Mouse (Mus musculus): ENCODE measurements around the gene Mef2a. TPM values are rescaled to one million over a fixed set of nuclear protein-coding genes. Genes with fewer than 3 reads are reported as not detected.

Gene Mef2a
- polyA plus RNA-seq, 1 experiment: 133 TPM

DNA sequence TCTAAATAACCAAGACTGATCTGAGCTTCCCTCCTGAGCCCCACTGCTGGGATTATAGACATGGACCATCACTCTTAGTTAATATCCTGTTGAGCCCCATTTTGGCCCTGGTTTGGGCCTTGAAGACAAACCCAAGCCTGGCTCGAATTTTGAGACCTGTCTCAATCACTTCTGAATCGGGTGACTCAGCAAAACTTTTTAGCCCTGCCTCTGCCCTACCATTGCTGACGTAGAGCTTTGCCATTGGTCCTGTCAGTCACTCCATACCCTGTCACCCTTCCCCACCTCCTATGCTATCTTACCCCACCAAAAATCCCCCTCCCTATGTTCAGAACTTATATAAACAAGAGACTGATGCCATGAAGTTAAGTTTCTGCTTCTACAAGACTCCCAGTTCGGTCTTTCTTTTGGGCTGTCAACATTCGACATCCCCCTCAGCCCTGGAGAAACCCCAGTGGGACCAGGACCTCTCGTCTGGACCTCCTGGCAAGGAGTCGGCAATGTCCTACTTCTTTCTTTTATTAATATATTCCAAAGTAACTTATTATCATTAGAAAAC is 30.5 kb downstream of the Mef2a start:
- no peak for TF ChIP-seq CTCF (IDR thresholded peaks at IDR 0.05; ENCODE audit: low read depth, low read length)
- TF ChIP-seq POLR2A (IDR thresholded peaks at IDR 0.05; ENCODE audit: borderline replicate concordance, low read depth, low read length): no peak

DNA sequence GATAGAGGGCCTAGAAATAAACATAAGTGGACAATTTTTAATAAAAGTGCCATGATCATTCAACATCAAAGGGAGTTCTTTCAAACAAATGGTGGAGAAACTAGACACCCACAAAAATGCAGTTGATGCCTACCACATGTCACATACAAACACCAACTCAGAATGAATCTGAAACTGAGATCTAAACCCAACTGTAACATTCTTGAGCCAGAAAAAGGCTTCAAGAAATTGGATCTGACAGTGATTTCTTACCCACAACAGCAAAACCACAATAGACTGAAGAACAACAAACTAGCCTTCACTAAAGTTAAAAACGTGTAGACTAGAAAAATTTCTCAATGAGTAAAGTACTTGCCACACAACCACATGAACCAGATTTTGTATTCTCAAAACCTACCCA is 52.3 kb downstream of the Mef2a start:
- no peak for TF ChIP-seq CTCF (IDR thresholded peaks at IDR 0.05; ENCODE audit: low read depth, low read length)
- TF ChIP-seq POLR2A (IDR thresholded peaks at IDR 0.05; ENCODE audit: borderline replicate concordance, low read depth, low read length): no peak
- Histone ChIP-seq H3K4me3 (ENCODE audit: insufficient read depth, low read length) (no peak overlapping the region), H3K27ac (ENCODE audit: insufficient read depth, low read depth, low read length) (no peak overlapping the region), H3K4me1 (ENCODE audit: control insufficient read depth, insufficient read depth, low read length) (peaks cover 8% of the 10 kb centered on the region)

More for the DNA sequence above, 30.5 kb downstream of the Mef2a start:
- Histone ChIP-seq H3K27ac (ENCODE audit: insufficient read depth, low read depth, low read length) (no peak overlapping the region), H3K4me3 (ENCODE audit: insufficient read depth, low read length) (no peak overlapping the region), H3K4me1 (ENCODE audit: control insufficient read depth, insufficient read depth, low read length) (peaks cover 20% of the 10 kb centered on the region)

DNA sequence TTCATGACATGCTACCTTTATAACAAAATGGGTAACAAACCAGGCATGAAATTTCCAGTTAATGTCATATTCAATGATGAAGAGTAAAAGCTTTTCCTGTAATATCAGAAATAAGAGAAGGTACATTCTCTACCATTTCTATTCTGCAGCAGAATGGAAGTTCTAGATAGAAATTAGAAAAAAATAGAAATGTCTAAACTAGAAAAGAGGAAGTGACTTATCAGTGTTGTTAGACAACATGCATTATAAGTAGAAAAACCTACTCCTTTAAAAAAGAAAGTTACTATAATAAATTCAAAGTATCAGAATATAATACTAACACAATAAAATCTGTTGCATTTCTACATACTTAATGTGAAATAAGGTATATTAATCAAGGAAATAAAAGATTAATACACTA is 54.0 kb downstream of the Mef2a start:
- TF ChIP-seq CTCF (IDR thresholded peaks at IDR 0.05; ENCODE audit: low read depth, low read length): no peak
- no peak for TF ChIP-seq POLR2A (IDR thresholded peaks at IDR 0.05; ENCODE audit: borderline replicate concordance, low read depth, low read length)
- Histone ChIP-seq H3K4me3 (ENCODE audit: insufficient read depth, low read length) (no peak overlapping the region), H3K4me1 (ENCODE audit: control insufficient read depth, insufficient read depth, low read length) (peaks cover 9% of the 10 kb centered on the region), H3K27ac (ENCODE audit: insufficient read depth, low read depth, low read length) (no peak overlapping the region)

DNA sequence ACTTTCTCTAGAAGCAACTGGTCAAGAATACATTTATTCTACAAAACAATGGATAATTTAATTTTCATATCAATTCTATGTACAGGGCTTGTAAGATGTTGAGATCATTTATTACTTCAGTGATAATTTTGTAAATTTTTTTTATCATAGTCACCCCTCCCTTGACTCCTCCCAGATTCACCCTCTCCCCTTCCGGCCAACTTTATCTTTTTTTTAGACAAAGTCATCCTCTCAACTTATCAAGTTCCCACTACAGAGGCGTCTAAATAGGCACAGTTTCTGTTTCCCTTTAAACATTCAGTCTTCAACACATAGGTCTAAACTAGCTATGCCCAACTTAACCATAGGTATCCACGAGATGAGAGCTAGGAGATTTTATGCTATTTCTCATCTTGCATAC is 59.5 kb downstream of the Mef2a start:
- Histone ChIP-seq H3K27ac (ENCODE audit: insufficient read depth, low read depth, low read length) (no peak overlapping the region), H3K4me3 (ENCODE audit: insufficient read depth, low read length) (no peak overlapping the region), H3K4me1 (ENCODE audit: control insufficient read depth, insufficient read depth, low read length) (peaks cover 7% of the 10 kb centered on the region; the same call in 1 of the 2 replicates)
- TF ChIP-seq CTCF (IDR thresholded peaks at IDR 0.05; ENCODE audit: low read depth, low read length) (no peak), POLR2A (IDR thresholded peaks at IDR 0.05; ENCODE audit: borderline replicate concordance, low read depth, low read length) (no peak)

DNA sequence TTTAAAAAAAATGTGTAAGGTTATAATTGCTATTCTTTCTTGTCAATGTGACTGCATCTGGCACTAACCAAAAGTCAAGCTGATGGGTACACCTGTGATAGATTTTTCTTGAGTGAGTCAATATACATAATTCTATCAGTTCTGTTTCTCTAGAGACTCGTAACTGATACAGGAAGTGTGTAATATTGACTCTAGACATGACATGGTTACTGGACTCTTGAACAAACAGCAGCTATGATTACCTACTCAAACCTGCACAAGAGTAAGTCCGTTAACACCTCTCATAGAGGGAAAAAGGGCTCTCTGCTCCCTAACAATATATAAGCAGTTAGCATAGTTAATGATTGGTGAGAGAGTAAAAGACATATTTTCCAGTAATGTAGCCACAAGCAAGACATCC is 62.5 kb downstream of the Mef2a start:
- H3K27ac ChIP-seq (ENCODE audit: insufficient read depth, low read depth, low read length): no peak overlapping the region
- TF ChIP-seq CTCF (IDR thresholded peaks at IDR 0.05; ENCODE audit: low read depth, low read length): no peak
- TF ChIP-seq POLR2A (IDR thresholded peaks at IDR 0.05; ENCODE audit: borderline replicate concordance, low read depth, low read length): no peak
- H3K4me3 ChIP-seq (ENCODE audit: insufficient read depth, low read length): no peak overlapping the region
- peaks cover 14% of the 10 kb centered on the region for H3K4me1 ChIP-seq (ENCODE audit: control insufficient read depth, insufficient read depth, low read length)

DNA sequence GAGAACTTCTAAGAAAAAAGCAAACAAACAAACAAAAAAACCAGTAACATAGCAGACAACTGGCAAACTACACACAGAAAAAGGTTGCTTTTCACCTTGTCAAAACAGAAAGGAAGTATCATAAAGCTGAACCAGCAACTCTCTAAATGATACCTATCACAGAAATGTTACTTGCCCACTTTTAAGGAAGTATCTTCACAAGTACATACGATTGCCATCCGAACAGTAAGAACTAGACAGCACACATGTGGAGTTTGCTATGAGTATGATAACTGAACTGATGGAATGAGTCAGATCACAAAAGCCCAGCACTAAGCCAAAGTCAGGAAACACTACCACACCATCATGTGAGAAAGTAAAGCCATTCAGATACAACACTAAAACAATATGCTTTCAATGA is 64.6 kb downstream of the Mef2a start:
- Histone ChIP-seq H3K4me3 (ENCODE audit: insufficient read depth, low read length) (no peak overlapping the region), H3K4me1 (ENCODE audit: control insufficient read depth, insufficient read depth, low read length) (peaks cover 15% of the 10 kb centered on the region), H3K27ac (ENCODE audit: insufficient read depth, low read depth, low read length) (no peak overlapping the region)
- TF ChIP-seq POLR2A (IDR thresholded peaks at IDR 0.05; ENCODE audit: borderline replicate concordance, low read depth, low read length): no peak
- TF ChIP-seq CTCF (IDR thresholded peaks at IDR 0.05; ENCODE audit: low read depth, low read length): no peak

DNA sequence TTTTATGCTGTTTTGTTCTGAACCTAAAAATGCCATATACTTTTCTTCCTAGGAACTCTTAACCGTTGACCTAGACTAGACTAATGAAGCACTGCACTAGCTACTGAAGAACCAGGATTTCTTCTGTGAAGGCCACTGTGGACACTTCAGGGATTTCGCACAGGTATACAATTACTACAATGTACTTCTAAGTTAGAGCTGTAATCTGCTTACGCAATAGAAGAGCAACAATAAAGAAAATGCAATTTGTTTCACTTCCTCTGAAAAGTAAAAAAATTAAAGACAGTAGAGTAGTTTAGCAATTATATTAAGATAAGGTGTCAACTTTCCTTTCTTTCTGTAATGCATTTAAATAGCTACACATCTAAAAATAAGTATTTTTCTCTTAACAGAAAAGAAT is 65.6 kb downstream of the Mef2a start:
- TF ChIP-seq POLR2A (IDR thresholded peaks at IDR 0.05; ENCODE audit: borderline replicate concordance, low read depth, low read length): no peak
- TF ChIP-seq CTCF (IDR thresholded peaks at IDR 0.05; ENCODE audit: low read depth, low read length): no peak
- no peak overlapping the region for H3K27ac ChIP-seq (ENCODE audit: insufficient read depth, low read depth, low read length)
- no peak overlapping the region for H3K4me3 ChIP-seq (ENCODE audit: insufficient read depth, low read length)
- H3K4me1 ChIP-seq (ENCODE audit: control insufficient read depth, insufficient read depth, low read length): peaks cover 15% of the 10 kb centered on the region

DNA sequence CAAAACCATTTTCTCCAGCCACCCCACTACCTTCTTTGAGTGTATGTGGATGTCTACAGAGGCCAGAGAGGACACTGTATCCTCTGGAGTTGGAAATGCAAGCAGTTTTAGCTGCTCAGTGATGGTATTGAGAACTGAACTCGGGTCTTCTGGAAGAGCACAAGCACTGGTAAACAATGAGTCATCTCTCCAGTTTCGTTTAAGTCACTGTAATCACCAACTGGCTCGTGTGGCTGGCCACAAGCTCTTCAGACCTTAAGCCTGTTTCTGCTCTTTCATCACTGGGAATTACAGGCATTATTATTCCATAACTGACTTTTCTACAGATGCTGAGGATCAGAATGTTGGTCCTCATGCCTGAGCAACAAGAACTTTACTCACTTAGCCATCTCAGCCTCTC is 67.7 kb downstream of the Mef2a start:
- Histone ChIP-seq H3K4me1 (ENCODE audit: control insufficient read depth, insufficient read depth, low read length) (peaks cover 15% of the 10 kb centered on the region), H3K27ac (ENCODE audit: insufficient read depth, low read depth, low read length) (no peak overlapping the region), H3K4me3 (ENCODE audit: insufficient read depth, low read length) (no peak overlapping the region)
- TF ChIP-seq CTCF (IDR thresholded peaks at IDR 0.05; ENCODE audit: low read depth, low read length) (no peak), POLR2A (IDR thresholded peaks at IDR 0.05; ENCODE audit: borderline replicate concordance, low read depth, low read length) (no peak)

DNA sequence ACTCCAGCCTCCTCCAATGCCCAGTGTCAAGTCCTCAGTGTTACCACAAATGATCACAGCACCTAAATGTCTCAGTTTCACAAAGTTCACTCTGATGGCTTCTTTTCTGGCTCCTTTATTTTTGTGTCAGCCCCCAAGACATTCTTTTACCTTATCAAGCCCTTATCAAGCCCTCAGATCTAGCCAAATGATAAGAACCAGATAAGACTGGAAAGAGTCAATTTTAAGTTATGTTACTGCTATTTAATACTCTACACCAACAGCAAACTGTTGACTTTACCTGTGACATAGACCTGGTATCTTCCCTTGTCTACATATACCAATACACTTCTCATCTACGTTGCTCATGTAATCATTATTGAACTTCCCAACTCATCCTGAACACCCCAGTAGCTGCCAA is 76.2 kb downstream of the Mef2a start:
- Histone ChIP-seq H3K4me1 (ENCODE audit: control insufficient read depth, insufficient read depth, low read length) (no peaks in the 10 kb centered on the region), H3K27ac (ENCODE audit: insufficient read depth, low read depth, low read length) (no peak overlapping the region), H3K4me3 (ENCODE audit: insufficient read depth, low read length) (no peak overlapping the region)
- TF ChIP-seq POLR2A (IDR thresholded peaks at IDR 0.05; ENCODE audit: borderline replicate concordance, low read depth, low read length) (no peak), CTCF (IDR thresholded peaks at IDR 0.05; ENCODE audit: low read depth, low read length) (no peak)

DNA sequence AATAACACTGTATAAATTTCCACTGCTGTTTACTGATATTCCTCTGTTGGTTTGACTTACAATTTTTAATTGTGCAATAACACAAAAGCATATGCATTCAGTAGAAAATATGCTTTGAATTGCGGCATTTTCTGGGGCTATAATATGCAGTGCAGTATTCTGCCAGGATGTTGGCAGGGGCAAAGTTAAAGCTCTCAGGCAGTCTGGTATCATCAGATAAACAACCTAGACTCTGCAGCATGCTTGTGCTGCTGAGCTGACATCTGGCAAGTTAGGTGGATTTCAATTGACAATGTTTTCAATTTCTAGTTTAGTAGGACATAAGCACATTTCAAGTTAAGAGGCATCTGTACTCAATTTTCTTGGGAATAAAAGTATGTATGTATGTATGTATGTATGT is 81.3 kb downstream of the Mef2a start:
- TF ChIP-seq CTCF (IDR thresholded peaks at IDR 0.05; ENCODE audit: low read depth, low read length) (no peak), POLR2A (IDR thresholded peaks at IDR 0.05; ENCODE audit: borderline replicate concordance, low read depth, low read length) (no peak)
- Histone ChIP-seq H3K4me3 (ENCODE audit: insufficient read depth, low read length) (no peak overlapping the region), H3K27ac (ENCODE audit: insufficient read depth, low read depth, low read length) (no peak overlapping the region), H3K4me1 (ENCODE audit: control insufficient read depth, insufficient read depth, low read length) (peaks cover 8% of the 10 kb centered on the region; the same call in 1 of the 2 replicates)

DNA sequence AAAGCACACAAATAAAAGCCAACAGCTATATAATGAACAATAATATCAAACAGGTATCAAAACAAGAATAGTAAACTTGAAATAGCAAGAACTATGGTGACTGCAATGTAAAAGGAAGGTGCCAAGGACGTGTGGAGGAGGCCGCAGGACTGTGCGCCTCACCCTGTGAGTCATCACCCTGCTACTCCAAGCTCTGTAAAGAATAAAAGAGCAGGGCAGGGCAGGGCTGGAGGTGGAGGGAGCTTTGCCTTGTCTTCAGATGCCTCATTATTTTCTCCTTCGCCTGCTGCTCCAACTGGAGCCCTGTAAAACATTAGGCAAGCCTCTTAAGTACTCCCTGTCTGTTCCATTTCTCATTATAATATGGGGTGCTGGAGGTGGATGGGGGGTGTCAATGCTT is 85.2 kb downstream of the Mef2a start:
- Histone ChIP-seq H3K4me1 (ENCODE audit: control insufficient read depth, insufficient read depth, low read length) (peaks cover 8% of the 10 kb centered on the region; the same call in 1 of the 2 replicates), H3K27ac (ENCODE audit: insufficient read depth, low read depth, low read length) (no peak overlapping the region), H3K4me3 (ENCODE audit: insufficient read depth, low read length) (no peak overlapping the region)
- TF ChIP-seq POLR2A (IDR thresholded peaks at IDR 0.05; ENCODE audit: borderline replicate concordance, low read depth, low read length) (no peak), CTCF (IDR thresholded peaks at IDR 0.05; ENCODE audit: low read depth, low read length) (no peak)

Data from bone marrow macrophage, adult 2 months (primary cell).